Mouse (Mus musculus) forebrain, embryonic 15.5 days (tissue): ENCODE results near the gene Cald1. TPM values are rescaled to one million over a fixed set of nuclear protein-coding genes. Genes with fewer than 3 reads are reported as not detected.

Experiments used
- ATAC-seq: fragments of 200-750 bp; cut with Nextera tagmentation; replicated peaks from 2 replicates; pipeline ENCODE4 v1.8.0; 2017; ENCODE audit warnings: mild to moderate bottlenecking, moderate TSS enrichment, moderate library complexity
- H3K27ac ChIP-seq: fragments of 300-500 bp; sonication (generic); replicated peaks from 2 replicates; pipeline ENCODE4 v1.5.1; 2015; ENCODE audit warnings: mild to moderate bottlenecking, inconsistent platforms
- H3K27me3 ChIP-seq: fragments of 300-500 bp; sonication (generic); 2 replicates; pipeline ENCODE4 v1.6.1; 2015; ENCODE audit warnings: inconsistent platforms
- H3K36me3 ChIP-seq: fragments of 300-500 bp; sonication (generic); 2 replicates; pipeline ENCODE4 v1.6.1; 2015; ENCODE audit warnings: mild to moderate bottlenecking, inconsistent platforms
- H3K4me1 ChIP-seq: fragments of 300-500 bp; sonication (generic); 2 replicates; pipeline ENCODE4 v1.6.1; 2015; ENCODE audit warnings: inconsistent platforms
- H3K4me2 ChIP-seq: fragments of 300-500 bp; sonication (generic); replicated peaks from 2 replicates; pipeline ENCODE4 v1.6.1; 2015; ENCODE audit warnings: mild to moderate bottlenecking, inconsistent platforms
- H3K4me3 ChIP-seq: fragments of 300-500 bp; sonication (generic); 2 replicates; pipeline ENCODE4 v1.5.1; 2015; ENCODE audit warnings: mild to moderate bottlenecking, inconsistent platforms
- H3K9ac ChIP-seq: fragments of 300-500 bp; sonication (generic); replicated peaks from 2 replicates; pipeline ENCODE4 v1.6.1; 2015; ENCODE audit warnings: mild to moderate bottlenecking, inconsistent platforms
- H3K9me3 ChIP-seq: fragments of 300-500 bp; sonication (generic); 2 replicates; pipeline ENCODE4 v1.6.1; 2016; ENCODE audit warnings: inconsistent platforms
- WGBS: fragments of 180-500 bp; shearing (Covaris S2); methylation state at CpG from one replicate; pipeline ENCODE4 v1.1.7; 2015; ENCODE audit warnings: mixed read lengths; 5-methylcytosine and 5-hydroxymethylcytosine counted together
- polyA plus RNA-seq: library from polyadenylated mRNA; unstranded; fragments of >200 nt; fragmentation: Nextera tagmentation; extraction: Ambion mirVana; gene quantifications from 2 replicates; pipeline ENCODE4 v1.2.1, GENCODE M21; 2015

Cald1 gene
- polyA plus RNA-seq, 1 experiment from 2014 or later, result 63.8 TPM

DNA sequence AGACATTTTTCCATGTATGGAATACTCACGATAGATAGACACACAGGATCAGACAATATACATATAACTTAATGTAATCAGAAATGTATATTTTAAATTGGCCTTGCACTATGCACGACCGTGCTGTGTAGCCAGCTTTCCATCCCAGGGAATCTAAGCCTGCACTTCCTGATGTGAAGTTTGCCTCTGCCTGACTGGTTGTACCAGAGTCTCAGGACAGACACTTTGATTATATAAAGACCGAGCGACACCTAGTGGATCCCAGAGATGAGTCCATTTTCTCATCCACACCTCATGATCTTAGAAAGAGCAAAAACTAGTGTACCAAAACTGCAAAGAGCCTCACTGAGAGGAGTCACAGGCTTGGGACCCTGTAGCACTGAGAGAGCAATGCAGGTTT is 156.1 kb downstream of the Cald1 start:
- Histone ChIP-seq H3K9me3 (no peaks in the 10 kb centered on the region), H3K27ac (no peak overlapping the region), H3K36me3 (peaks cover 3% of the 10 kb centered on the region; the same call in 1 of the 2 replicates), H3K4me1 (no peaks in the 10 kb centered on the region), H3K9ac (no peak overlapping the region), H3K27me3 (no peaks in the 10 kb centered on the region), H3K4me2 (no peak overlapping the region), H3K4me3 (no peak overlapping the region)
- 41% methylated on average over 5 of the region's 5 CpGs for WGBS
- ATAC-seq, result peak; percentile 73

DNA sequence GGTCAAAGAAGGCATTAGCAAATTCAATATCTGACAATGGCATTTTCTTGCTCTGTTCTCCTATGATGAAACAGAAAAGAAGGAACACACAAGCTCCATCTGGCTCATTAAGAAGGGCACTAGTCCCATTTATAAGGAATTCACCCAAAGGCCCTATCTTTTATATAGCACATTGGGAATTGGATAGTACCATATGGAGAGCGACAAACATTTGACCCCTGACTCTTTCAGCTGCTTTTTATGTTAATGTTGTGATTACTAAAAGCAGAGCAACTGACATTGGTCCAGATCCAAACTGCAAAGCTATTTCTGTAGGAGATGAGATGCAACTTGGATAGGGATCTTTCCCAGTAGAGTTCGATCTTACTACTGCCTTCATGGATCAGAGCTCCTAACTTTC is 160.0 kb downstream of the Cald1 start:
- no peak for ATAC-seq
- H3K27me3 ChIP-seq, result no peaks in the 10 kb centered on the region
- WGBS, result 90% methylated on average over 2 of the region's 2 CpGs
- H3K36me3 ChIP-seq, result peaks cover 7% of the 10 kb centered on the region; the same call in 1 of the 2 replicates
- H3K27ac ChIP-seq, result no peak overlapping the region
- no peak overlapping the region for H3K9ac ChIP-seq
- no peaks in the 10 kb centered on the region for H3K4me1 ChIP-seq
- H3K4me3 ChIP-seq, result no peak overlapping the region
- H3K9me3 ChIP-seq, result no peaks in the 10 kb centered on the region
- H3K4me2 ChIP-seq, result no peak overlapping the region

DNA sequence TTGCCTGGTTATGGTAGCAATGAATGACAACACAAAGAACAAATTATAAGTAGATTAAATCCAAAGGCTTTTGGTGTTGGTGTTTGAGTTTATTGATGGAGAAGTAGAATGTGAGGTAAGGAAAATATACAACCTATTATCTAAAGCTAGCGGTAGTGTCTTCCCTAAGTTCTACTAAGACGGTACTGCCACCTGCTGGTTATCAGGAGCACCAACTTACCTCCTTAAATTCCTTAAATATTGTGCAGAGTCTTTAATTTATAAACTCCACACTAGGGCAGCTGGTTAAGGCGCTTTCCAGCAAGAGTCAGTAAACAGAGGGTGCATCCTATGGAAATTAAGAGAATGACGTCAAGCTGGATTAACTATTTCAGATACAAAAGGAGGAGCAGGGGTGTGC is 161.7 kb downstream of the Cald1 start:
- H3K4me2 ChIP-seq, result no peak overlapping the region
- H3K4me3 ChIP-seq, result no peak overlapping the region
- H3K9me3 ChIP-seq, result no peaks in the 10 kb centered on the region
- H3K27ac ChIP-seq, result no peak overlapping the region
- ATAC-seq, result no peak
- no peaks in the 10 kb centered on the region for H3K4me1 ChIP-seq
- 47% methylated on average over 4 of the region's 4 CpGs for WGBS
- H3K27me3 ChIP-seq, result no peaks in the 10 kb centered on the region
- H3K9ac ChIP-seq, result no peak overlapping the region
- H3K36me3 ChIP-seq, result peaks cover 12% of the 10 kb centered on the region; the same call in 1 of the 2 replicates

DNA sequence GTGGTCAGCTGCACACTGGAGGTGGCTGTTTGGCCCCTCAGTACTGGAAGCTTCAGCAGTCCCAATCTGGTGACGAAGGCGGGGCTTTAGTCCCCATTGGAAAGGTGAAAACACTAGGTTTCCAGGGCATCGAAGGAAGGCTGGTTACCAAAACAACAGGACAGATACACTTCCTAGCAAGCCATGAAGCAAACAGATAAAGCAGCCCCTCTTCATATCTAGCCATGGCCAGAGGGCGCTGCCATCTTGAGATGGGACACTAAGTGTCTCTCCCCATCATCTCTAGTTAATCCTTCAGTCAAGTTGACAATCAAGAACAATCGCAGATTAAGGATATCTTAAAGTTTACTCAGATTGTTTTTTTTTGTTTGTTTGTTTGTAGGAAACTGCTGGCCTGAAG is 167.4 kb downstream of the Cald1 start:
- H3K4me2 ChIP-seq, result no peak overlapping the region
- ATAC-seq, result no peak
- WGBS, result 90% methylated on average over 5 of the region's 5 CpGs
- no peaks in the 10 kb centered on the region for H3K9me3 ChIP-seq
- H3K9ac ChIP-seq, result no peak overlapping the region
- no peak overlapping the region for H3K27ac ChIP-seq
- H3K36me3 ChIP-seq, result peaks cover 25% of the 10 kb centered on the region
- H3K27me3 ChIP-seq, result no peaks in the 10 kb centered on the region
- no peaks in the 10 kb centered on the region for H3K4me1 ChIP-seq
- H3K4me3 ChIP-seq, result no peak overlapping the region

DNA sequence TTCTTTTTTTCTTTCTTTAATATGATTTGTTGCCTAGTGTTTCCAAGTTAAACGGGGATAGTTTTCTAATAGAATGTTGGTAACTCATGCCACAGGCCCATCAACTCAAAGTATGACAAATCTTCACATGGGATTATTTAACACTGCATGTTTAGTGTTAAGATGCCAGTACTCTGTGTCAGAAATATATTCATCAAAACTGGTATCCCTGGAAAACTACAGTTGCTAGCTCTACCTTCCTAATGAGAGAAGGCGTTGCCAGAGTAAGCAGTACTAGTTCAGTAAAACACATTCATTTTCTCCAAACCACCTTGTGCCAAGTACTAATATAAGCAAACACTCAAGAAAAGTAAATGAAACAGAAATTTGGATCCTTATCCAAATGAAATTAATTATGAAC is 171.7 kb downstream of the Cald1 start:
- no peaks in the 10 kb centered on the region for H3K4me1 ChIP-seq
- no peak overlapping the region for H3K9ac ChIP-seq
- no peaks in the 10 kb centered on the region for H3K27me3 ChIP-seq
- WGBS, result 72% methylated on average over 2 of the region's 2 CpGs
- no peak for ATAC-seq
- H3K27ac ChIP-seq, result no peak overlapping the region
- no peak overlapping the region for H3K4me3 ChIP-seq
- no peaks in the 10 kb centered on the region for H3K9me3 ChIP-seq
- H3K4me2 ChIP-seq, result no peak overlapping the region
- H3K36me3 ChIP-seq, result peaks cover 25% of the 10 kb centered on the region

DNA sequence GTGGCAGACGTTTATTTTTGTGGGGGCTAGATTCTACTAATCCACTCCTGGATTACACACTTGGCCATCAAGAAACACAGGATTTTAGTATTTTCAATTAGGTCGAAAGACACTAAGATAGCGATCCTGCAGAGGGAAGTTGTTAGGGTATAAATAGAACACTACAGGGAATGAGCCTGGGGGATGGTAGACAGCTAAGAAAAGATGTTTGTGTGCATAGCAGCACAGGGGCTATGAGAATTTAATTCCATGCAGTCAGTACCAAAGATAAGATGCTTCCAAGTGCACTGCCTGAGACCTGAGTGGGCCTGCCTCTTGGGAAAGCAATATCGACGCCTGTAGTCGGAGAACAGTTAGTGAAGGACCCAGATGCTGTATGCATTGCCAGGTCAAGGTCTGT is 172.2 kb downstream of the Cald1 start:
- Histone ChIP-seq H3K27me3 (no peaks in the 10 kb centered on the region), H3K27ac (no peak overlapping the region), H3K36me3 (peaks cover 25% of the 10 kb centered on the region), H3K4me1 (no peaks in the 10 kb centered on the region), H3K9me3 (no peaks in the 10 kb centered on the region), H3K4me3 (no peak overlapping the region), H3K4me2 (no peak overlapping the region), H3K9ac (no peak overlapping the region)
- 86% methylated on average over 6 of the region's 6 CpGs for WGBS
- no peak for ATAC-seq

DNA sequence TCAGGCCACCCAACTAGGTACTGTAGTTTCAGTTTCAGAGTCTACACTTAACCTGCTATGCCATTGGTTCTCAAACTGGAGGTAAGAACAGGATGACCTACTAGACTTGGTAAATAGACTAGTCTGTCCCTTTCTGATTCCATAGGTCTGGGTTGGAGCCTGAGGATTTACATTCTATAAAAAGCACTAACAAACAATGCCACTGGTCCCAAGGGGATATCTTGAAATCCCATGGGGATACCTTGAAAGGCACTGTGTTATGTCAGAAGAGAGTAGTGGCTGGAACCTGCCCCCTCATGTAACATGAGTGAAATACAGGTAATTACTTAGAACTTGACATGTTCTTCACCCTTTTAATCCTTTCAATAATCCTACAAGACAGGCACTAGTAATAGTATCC is 178.1 kb downstream of the Cald1 start:
- no peak for ATAC-seq
- Histone ChIP-seq H3K4me3 (no peak overlapping the region), H3K27me3 (no peaks in the 10 kb centered on the region), H3K9ac (no peak overlapping the region), H3K9me3 (no peaks in the 10 kb centered on the region), H3K27ac (no peak overlapping the region), H3K4me1 (peaks cover 6% of the 10 kb centered on the region), H3K36me3 (peaks cover 2% of the 10 kb centered on the region; the same call in 1 of the 2 replicates), H3K4me2 (no peak overlapping the region)

DNA sequence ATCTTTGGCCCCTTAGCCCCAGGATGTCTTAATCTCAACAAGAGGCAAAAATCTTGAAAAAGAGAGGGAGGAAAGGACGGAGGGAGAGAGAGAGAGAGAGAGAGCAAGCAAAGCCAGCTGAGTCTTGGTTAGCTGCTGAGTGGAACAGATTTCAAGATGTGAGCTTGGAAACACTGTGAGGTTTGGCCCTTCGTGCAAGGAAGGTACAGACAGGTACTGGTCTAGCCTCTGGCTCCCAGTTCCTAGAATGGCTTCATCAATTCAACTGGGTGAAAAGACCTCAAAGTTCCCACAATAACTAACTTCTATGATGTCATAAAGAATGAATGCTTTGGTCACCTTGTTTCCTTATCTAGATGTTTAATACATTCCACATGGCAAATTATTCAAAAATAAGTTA is 178.8 kb downstream of the Cald1 start:
- peaks cover 6% of the 10 kb centered on the region for H3K4me1 ChIP-seq
- no peaks in the 10 kb centered on the region for H3K9me3 ChIP-seq
- WGBS, result 82% methylated on average over 2 of the region's 2 CpGs
- no peaks in the 10 kb centered on the region for H3K27me3 ChIP-seq
- H3K4me3 ChIP-seq, result no peak overlapping the region
- H3K9ac ChIP-seq, result no peak overlapping the region
- H3K4me2 ChIP-seq, result no peak overlapping the region
- H3K36me3 ChIP-seq, result 0 out of 2 replicates have a peak, but pooled peaks cover 2% of the 10 kb centered on the region
- ATAC-seq, result no peak
- H3K27ac ChIP-seq, result no peak overlapping the region

DNA sequence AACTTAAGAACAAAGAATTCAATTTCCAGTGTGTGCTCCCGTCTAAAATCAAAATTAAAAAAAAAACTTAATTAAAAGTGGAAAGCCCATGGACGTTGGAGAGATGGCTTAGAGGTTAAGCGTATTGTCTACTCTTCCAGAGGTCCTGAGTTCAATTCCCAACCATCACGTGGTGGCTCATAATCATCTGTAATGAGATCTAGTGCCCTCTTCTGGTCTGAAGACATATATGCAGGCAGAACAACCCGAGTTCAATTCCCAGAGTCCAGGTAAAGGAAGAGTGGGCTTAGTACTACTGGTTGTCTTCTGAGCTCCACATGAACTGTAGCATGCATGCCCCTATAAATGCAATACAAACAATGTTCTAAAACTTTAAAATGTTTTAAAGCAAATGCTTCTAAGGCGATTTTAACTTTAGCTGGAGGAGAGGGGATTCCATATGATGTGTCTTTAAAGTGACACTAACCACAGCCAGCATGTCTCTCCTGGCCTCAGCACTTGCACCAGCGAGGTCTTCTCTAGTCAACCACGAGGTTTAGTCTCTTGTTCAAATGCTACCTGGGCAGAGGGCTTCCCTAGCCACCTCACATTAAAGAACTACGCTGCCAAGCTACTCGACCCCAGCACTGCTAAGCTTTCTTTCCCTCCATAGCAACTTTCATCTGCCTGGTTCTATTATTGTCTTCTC is 179.8 kb downstream of the Cald1 start:
- H3K4me3 ChIP-seq, result no peak overlapping the region
- ATAC-seq, result no peak
- H3K4me2 ChIP-seq, result no peak overlapping the region
- H3K4me1 ChIP-seq, result peaks cover 6% of the 10 kb centered on the region
- no peaks in the 10 kb centered on the region for H3K36me3 ChIP-seq
- no peak overlapping the region for H3K9ac ChIP-seq
- no peaks in the 10 kb centered on the region for H3K9me3 ChIP-seq
- WGBS, result 71% methylated on average over 10 of the region's 10 CpGs
- no peaks in the 10 kb centered on the region for H3K27me3 ChIP-seq
- no peak overlapping the region for H3K27ac ChIP-seq

DNA sequence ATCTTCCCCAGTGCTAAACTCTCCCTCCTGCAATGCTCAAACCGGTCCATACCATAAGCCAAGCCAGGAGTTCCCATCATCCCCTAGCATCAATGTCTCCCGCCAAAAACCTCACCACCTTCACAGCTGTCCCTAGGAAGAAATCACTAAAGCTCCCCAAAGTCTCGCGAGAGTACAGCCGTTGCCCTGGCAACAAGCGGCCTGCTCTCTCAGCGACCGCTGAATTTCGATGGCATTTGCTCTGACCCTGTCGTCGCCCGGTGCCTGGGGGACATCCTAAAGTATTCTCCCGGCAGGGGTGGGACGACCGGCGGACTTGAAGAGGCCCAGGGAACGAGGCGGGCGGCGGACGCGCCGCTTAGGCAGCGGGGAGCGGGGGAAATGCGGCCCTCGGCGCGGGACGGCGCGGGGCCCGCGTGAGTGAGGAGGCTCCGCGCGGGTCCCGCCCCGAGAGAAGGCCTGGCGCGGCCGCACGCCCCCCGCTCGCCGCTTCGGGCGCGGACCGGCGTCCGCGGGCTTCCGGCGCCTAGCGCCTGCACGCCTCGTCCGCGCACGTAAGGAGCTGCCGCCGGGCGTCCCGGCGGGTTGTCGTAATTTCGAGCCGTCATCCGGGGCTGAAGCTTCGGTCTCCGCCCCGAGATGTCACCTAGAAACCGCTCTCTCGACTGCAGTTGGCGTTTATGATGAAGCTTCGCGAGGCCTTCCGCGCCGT is 182.1 kb downstream of the Cald1 start, which contains the start of gene Agbl3:
Gene Agbl3 (plus strand): TSS at position 202 of the 712 bp plus-strand sequence.
- WGBS, result under 1% methylated on average over 79 of the region's 81 CpGs
- H3K36me3 ChIP-seq, result no peaks in the 10 kb centered on the region

DNA sequence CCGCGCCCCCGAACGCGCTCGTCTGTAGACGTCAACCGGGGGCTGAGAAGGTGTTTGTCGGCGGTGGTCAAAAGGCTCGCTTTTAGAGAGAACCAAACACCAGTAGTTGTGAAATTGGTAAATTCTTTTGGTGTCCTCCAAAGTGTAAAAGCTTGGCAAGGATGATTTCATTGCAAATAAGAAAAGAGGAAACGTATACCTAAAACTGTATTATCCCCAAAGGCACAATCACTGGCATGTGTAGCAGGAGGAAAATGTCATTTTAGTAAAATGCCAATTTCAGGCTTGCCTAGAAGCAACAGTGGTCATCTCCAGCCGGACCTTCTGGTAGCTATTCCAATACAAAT is 182.6 kb downstream of the Cald1 start:
- Histone ChIP-seq H3K27me3 (no peaks in the 10 kb centered on the region), H3K9me3 (no peaks in the 10 kb centered on the region), H3K4me2 (peak overlapping the region; percentile 63), H3K36me3 (peaks cover 4% of the 10 kb centered on the region), H3K4me1 (peaks cover 6% of the 10 kb centered on the region), H3K27ac (peak overlapping the region; percentile 96), H3K9ac (peak overlapping the region; percentile 83), H3K4me3 (peak overlapping the region; percentile 71)
- 5% methylated on average over 13 of the region's 13 CpGs for WGBS
- no peak for ATAC-seq

More for the DNA sequence above, 182.1 kb downstream of the Cald1 start, which contains the start of gene Agbl3:
- Histone ChIP-seq H3K9ac (peak within 1 kb of the TSS; percentile 83), H3K4me2 (peak within 1 kb of the TSS; percentile 63), H3K4me3 (peak within 1 kb of the TSS; percentile 71), H3K27ac (peak within 1 kb of the TSS; percentile 96), H3K4me1 (peaks cover 6% of the 10 kb centered on the region), H3K27me3 (no peaks in the 10 kb centered on the region), H3K9me3 (no peaks in the 10 kb centered on the region)
- ATAC-seq, result peak; percentile 96

DNA sequence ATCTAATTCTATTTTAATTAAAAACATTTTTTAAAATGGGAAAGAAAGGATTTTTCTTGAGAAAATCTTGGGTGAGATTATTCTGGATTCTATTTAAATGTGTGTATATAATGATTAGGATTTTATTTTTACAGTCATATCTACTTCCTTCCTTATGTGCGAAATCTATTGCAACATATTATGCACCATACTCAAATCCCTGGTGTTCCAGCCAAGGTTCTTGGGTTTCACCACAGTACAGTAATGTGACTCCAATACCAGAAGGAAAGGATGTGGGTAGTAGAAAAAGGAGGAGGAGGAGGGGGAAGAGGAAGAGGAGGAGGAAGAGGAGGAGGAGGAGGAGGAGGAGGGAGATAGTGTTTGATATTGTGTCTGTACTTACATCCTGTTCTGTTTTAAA is 184.2 kb downstream of the Cald1 start:
- Histone ChIP-seq H3K9ac (no peak overlapping the region), H3K4me3 (no peak overlapping the region), H3K27me3 (no peaks in the 10 kb centered on the region), H3K4me2 (no peak overlapping the region), H3K27ac (no peak overlapping the region), H3K36me3 (peaks cover 5% of the 10 kb centered on the region), H3K4me1 (peaks cover 6% of the 10 kb centered on the region), H3K9me3 (no peaks in the 10 kb centered on the region)
- WGBS, result 95% methylated on average over 1 of the region's 1 CpGs
- ATAC-seq, result no peak
